Mouse (Mus musculus): ENCODE data around the gene Hcrtr1. TPM values are rescaled to one million over a fixed set of nuclear protein-coding genes. Genes with fewer than 3 reads are reported as not detected.

The Hcrtr1 gene
- total RNA-seq, 2 experiments from 2014 or later = not detected

Other genes starting within 250 kb of the Hcrtr1 start
- gene Spocd1, start 210.1 kb downstream of the Hcrtr1 start, total RNA-seq (2021) = under 1 TPM in 1 of 2 experiments, not detected in 1; 0.11 TPM
- 1 to 10 TPM; 5.5 to 6.6 TPM for gene Adgrb2, start 154.5 kb downstream of the Hcrtr1 start, total RNA-seq (2021)
- 10 to 100 TPM; 33.1 to 34.7 TPM for gene Col16a1, start 91.5 kb downstream of the Hcrtr1 start, total RNA-seq (2021)
- 10 to 100 TPM; 40.5 to 42.1 TPM for gene Pef1, start 36.8 kb downstream of the Hcrtr1 start, total RNA-seq (2021)
- gene Tinagl1, start 35.8 kb upstream of the Hcrtr1 start, total RNA-seq (2021) = 10 to 100 TPM; 68.9 to 69.4 TPM
- gene Gm853, start 83.0 kb upstream of the Hcrtr1 start, total RNA-seq (2021) = not detected
- gene Serinc2, start 139.8 kb upstream of the Hcrtr1 start, total RNA-seq (2021) = 1 to 10 TPM; 2.7 to 3.8 TPM
- 1,000 to 10,000 TPM; 6,197 to 6,868 TPM for gene Fabp3, start 169.2 kb upstream of the Hcrtr1 start, total RNA-seq (2021)
- gene Gm10570, start 169.3 kb upstream of the Hcrtr1 start, total RNA-seq (2021) = under 1 TPM; 0.59 to 0.60 TPM
- 10 to 100 TPM; 23.1 to 24.3 TPM for gene Zcchc17, start 220.6 kb upstream of the Hcrtr1 start, total RNA-seq (2021)
- gene Snrnp40, start 220.8 kb upstream of the Hcrtr1 start, total RNA-seq (2021) = 10 to 100 TPM; 39.0 to 40.0 TPM